In the genomic region with DNA sequence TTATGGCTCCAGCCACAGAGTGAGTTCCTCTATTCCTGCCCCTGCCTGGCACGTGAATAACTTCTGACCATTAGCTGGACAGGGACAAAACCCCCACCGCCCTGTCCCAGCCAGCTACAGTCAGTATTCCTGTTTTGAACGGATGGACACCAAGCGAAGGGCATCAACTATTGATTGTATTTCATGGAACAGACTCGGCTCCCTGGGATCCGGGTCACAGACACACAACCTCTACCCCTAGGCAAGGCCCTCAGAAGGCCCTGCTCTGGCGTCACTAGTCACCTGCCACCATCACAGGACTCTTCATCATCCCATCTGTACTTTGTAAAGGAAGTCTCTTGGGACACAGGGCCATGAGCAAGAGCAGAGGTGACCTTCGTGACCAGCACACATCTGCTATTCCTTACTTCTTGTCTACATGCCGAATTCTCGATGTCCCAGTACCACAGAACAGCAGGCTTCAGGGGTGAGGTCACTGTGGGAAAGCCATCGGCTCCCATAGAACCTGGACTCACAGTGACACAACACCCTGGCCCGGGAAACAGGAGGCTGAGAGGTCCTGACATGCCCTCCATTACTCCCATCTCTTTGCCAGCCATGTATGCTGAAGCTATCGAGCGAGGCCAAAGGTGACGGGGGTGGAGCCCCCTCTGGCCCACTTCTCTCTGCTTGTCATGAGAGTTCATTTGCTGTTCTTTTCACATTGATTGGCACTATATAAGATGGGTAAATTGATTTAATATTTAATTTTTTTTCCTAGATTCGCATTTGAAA, we compare ENCODE assay signal across 12 mouse cellular contexts. TPM values are rescaled to one million over a fixed set of nuclear protein-coding genes. Genes with fewer than 3 reads are reported as not detected.
DNase-seq lines count a peak whose midpoint lies in the region; ATAC-seq lines count a peak whose summit lies in the region.
"Had no signal": no experiment of that assay in that cellular context is flagged by ENCODE, and none has a peak within 500 bp of the region (broad histone marks: within the 10 kb centered on the region; RNA-seq: fewer than 3 reads in every experiment).

No protein-coding gene starts in this region.

- no peaks in the 10 kb centered on the region for H3K27me3 ChIP-seq in embryonic facial prominence, embryonic 11.5 days (ENCODE audit: control insufficient read depth, insufficient read depth, low read length)
- no peaks in the 10 kb centered on the region for H3K27me3 ChIP-seq in embryonic facial prominence, embryonic 10.5 days (replicated peaks; ENCODE audit: low read depth, poor library complexity, severe bottlenecking)
- H3K27me3 ChIP-seq in midbrain, embryonic 11.5 days (ENCODE audit: control insufficient read depth, insufficient read depth, low read length), result no peaks in the 10 kb centered on the region
- no peaks in the 10 kb centered on the region for H3K27me3 ChIP-seq in midbrain, embryonic 16.5 days (ENCODE audit: control insufficient read depth, insufficient read depth, low read depth, low read length)
- 0 out of 2 replicates have a peak, but pooled peaks cover 3% of the 10 kb centered on the region for H3K27me3 ChIP-seq in liver, embryonic 13.5 days
- H3K27me3 ChIP-seq in liver, embryonic 16.5 days (ENCODE audit: control insufficient read depth, insufficient read depth, low read depth, low read length), result no peaks in the 10 kb centered on the region
- H3K27me3 ChIP-seq in forebrain, embryonic 14.5 days (replicated peaks; ENCODE audit: control insufficient read depth, insufficient read depth, low read length), result no peaks in the 10 kb centered on the region
- H3K27me3 ChIP-seq: forebrain, embryonic 15.5 days; heart, embryonic 15.5 days; hindbrain, embryonic 15.5 days had no signal

- H3K27ac ChIP-seq in embryonic facial prominence, embryonic 11.5 days (replicated peaks; ENCODE audit: low read depth, low read length), result no peak overlapping the region
- H3K27ac ChIP-seq in embryonic facial prominence, embryonic 10.5 days (replicated peaks), result no peak overlapping the region
- H3K27ac ChIP-seq in midbrain, embryonic 11.5 days (ENCODE audit: low read depth, low read length), result no peak overlapping the region
- H3K27ac ChIP-seq in midbrain, embryonic 16.5 days (ENCODE audit: low read length), result no peak overlapping the region
- no peak overlapping the region for H3K27ac ChIP-seq in liver, embryonic 13.5 days
- H3K27ac ChIP-seq in liver, embryonic 16.5 days (ENCODE audit: low read length), result no peak overlapping the region
- no peak overlapping the region for H3K27ac ChIP-seq in forebrain, embryonic 14.5 days (ENCODE audit: low read depth, low read length)
- H3K27ac ChIP-seq: forebrain, embryonic 15.5 days; heart, embryonic 10.5 days; heart, embryonic 15.5 days; hindbrain, embryonic 15.5 days had no signal

- no peaks in the 10 kb centered on the region for H3K9me3 ChIP-seq in embryonic facial prominence, embryonic 11.5 days (replicated peaks; ENCODE audit: control insufficient read depth, low read length)
- peaks cover 3% of the 10 kb centered on the region; the same call in 1 of the 2 replicates for H3K9me3 ChIP-seq in embryonic facial prominence, embryonic 10.5 days
- no peaks in the 10 kb centered on the region; the same call in none of the 2 replicates for H3K9me3 ChIP-seq in midbrain, embryonic 11.5 days (ENCODE audit: control insufficient read depth, low read length)
- no peaks in the 10 kb centered on the region for H3K9me3 ChIP-seq in midbrain, embryonic 16.5 days (replicated peaks; ENCODE audit: control insufficient read depth, low read length, poor library complexity, severe bottlenecking)
- H3K9me3 ChIP-seq in liver, embryonic 13.5 days (replicated peaks), result no peaks in the 10 kb centered on the region
- no peaks in the 10 kb centered on the region for H3K9me3 ChIP-seq in liver, embryonic 16.5 days (replicated peaks; ENCODE audit: control insufficient read depth, low read length)
- no peaks in the 10 kb centered on the region for H3K9me3 ChIP-seq in forebrain, embryonic 14.5 days (replicated peaks; ENCODE audit: control insufficient read depth, low read length)
- H3K9me3 ChIP-seq: forebrain, embryonic 15.5 days; heart, embryonic 10.5 days; hindbrain, embryonic 15.5 days had no signal

- no peaks in the 10 kb centered on the region for H3K4me1 ChIP-seq in embryonic facial prominence, embryonic 11.5 days (ENCODE audit: control insufficient read depth, insufficient read depth, low read length)
- H3K4me1 ChIP-seq in embryonic facial prominence, embryonic 10.5 days, result peaks cover 11% of the 10 kb centered on the region
- H3K4me1 ChIP-seq in midbrain, embryonic 11.5 days (ENCODE audit: control insufficient read depth, insufficient read depth, low read length), result no peaks in the 10 kb centered on the region
- no peaks in the 10 kb centered on the region for H3K4me1 ChIP-seq in midbrain, embryonic 16.5 days (ENCODE audit: control insufficient read depth, insufficient read depth, low read length)
- H3K4me1 ChIP-seq in liver, embryonic 13.5 days (replicated peaks), result no peaks in the 10 kb centered on the region
- no peaks in the 10 kb centered on the region for H3K4me1 ChIP-seq in liver, embryonic 16.5 days (ENCODE audit: control insufficient read depth, low read depth, low read length)
- H3K4me1 ChIP-seq in forebrain, embryonic 14.5 days (ENCODE audit: control insufficient read depth, insufficient read depth, low read length), result no peaks in the 10 kb centered on the region

- DNase-seq in embryonic facial prominence, embryonic 11.5 days (ENCODE audit: low spot score), result no peak
- DNase-seq in embryonic facial prominence, embryonic 10.5 days (ENCODE audit: low spot score), result no peak
- DNase-seq in midbrain, embryonic 11.5 days (ENCODE audit: low spot score, missing footprints), result no peak
- no peak for DNase-seq in liver, embryonic 13.5 days
- DNase-seq in right cerebral cortex, postnatal 36 days (ENCODE audit: low spot score in 2 of 2), result no peak
- no peak for DNase-seq in forebrain, embryonic 14.5 days (ENCODE audit: low spot score)

- H3K36me3 ChIP-seq in embryonic facial prominence, embryonic 11.5 days (replicated peaks; ENCODE audit: control insufficient read depth, insufficient read depth, low read depth, low read length), result no peaks in the 10 kb centered on the region
- no peaks in the 10 kb centered on the region for H3K36me3 ChIP-seq in embryonic facial prominence, embryonic 10.5 days (replicated peaks)
- no peaks in the 10 kb centered on the region for H3K36me3 ChIP-seq in midbrain, embryonic 11.5 days (ENCODE audit: control insufficient read depth, insufficient read depth, low read length)
- H3K36me3 ChIP-seq in midbrain, embryonic 16.5 days (ENCODE audit: control insufficient read depth, insufficient read depth, low read length), result no peaks in the 10 kb centered on the region
- no peaks in the 10 kb centered on the region for H3K36me3 ChIP-seq in liver, embryonic 13.5 days
- no peaks in the 10 kb centered on the region for H3K36me3 ChIP-seq in liver, embryonic 16.5 days (ENCODE audit: control insufficient read depth, insufficient read depth)
- no peaks in the 10 kb centered on the region for H3K36me3 ChIP-seq in forebrain, embryonic 14.5 days (ENCODE audit: control insufficient read depth, insufficient read depth, low read length)
- H3K36me3 ChIP-seq: forebrain, embryonic 15.5 days; hindbrain, embryonic 15.5 days had no signal

- ATAC-seq in embryonic facial prominence, embryonic 11.5 days (replicated peaks; ENCODE audit: insufficient number of reproducible peaks, low FRiP score, low TSS enrichment, low read depth), result peak; percentile 57; the same call in 1 of the 2 replicates
- peak; percentile 46; the same call in 1 of the 2 replicates for ATAC-seq in midbrain, embryonic 11.5 days (ENCODE audit: low FRiP score)
- ATAC-seq in midbrain, embryonic 16.5 days, result no peak
- ATAC-seq in liver, embryonic 13.5 days (ENCODE audit: low read depth), result peak; percentile 64
- ATAC-seq in liver, embryonic 16.5 days (ENCODE audit: low read depth), result peak; percentile 63
- ATAC-seq in forebrain, embryonic 14.5 days, result no peak

- H3K4me2 ChIP-seq in embryonic facial prominence, embryonic 11.5 days (ENCODE audit: low read depth, low read length), result no peak overlapping the region
- H3K4me2 ChIP-seq in midbrain, embryonic 11.5 days, result no peak overlapping the region
- H3K4me2 ChIP-seq in midbrain, embryonic 16.5 days (ENCODE audit: low read length), result no peak overlapping the region
- H3K4me2 ChIP-seq in liver, embryonic 13.5 days, result no peak overlapping the region
- H3K4me2 ChIP-seq in liver, embryonic 16.5 days (ENCODE audit: low read depth, low read length), result no peak overlapping the region
- H3K4me2 ChIP-seq in forebrain, embryonic 14.5 days (ENCODE audit: low read length), result no peak overlapping the region
- H3K4me2 ChIP-seq: forebrain, embryonic 15.5 days had no signal

- H3K4me3 ChIP-seq in embryonic facial prominence, embryonic 11.5 days (ENCODE audit: low read depth, low read length), result no peak overlapping the region
- no peak overlapping the region for H3K4me3 ChIP-seq in embryonic facial prominence, embryonic 10.5 days
- H3K4me3 ChIP-seq in midbrain, embryonic 11.5 days (ENCODE audit: low read depth, low read length), result no peak overlapping the region
- H3K4me3 ChIP-seq in midbrain, embryonic 16.5 days (ENCODE audit: low read depth, low read length), result no peak overlapping the region
- no peak overlapping the region for H3K4me3 ChIP-seq in liver, embryonic 13.5 days (replicated peaks)
- H3K4me3 ChIP-seq in liver, embryonic 16.5 days (ENCODE audit: low read depth, low read length), result no peak overlapping the region
- H3K4me3 ChIP-seq in forebrain, embryonic 14.5 days (ENCODE audit: low read depth, low read length), result no peak overlapping the region
- H3K4me3 ChIP-seq: forebrain, embryonic 15.5 days; heart, embryonic 10.5 days; heart, embryonic 15.5 days; hindbrain, embryonic 15.5 days had no signal

- 64% methylated on average over 16 of the region's 16 CpGs for WGBS in embryonic facial prominence, embryonic 11.5 days
- WGBS in embryonic facial prominence, embryonic 10.5 days, result 65% methylated on average over 16 of the region's 16 CpGs
- WGBS in midbrain, embryonic 11.5 days, result 79% methylated on average over 16 of the region's 16 CpGs
- WGBS in midbrain, embryonic 16.5 days, result 85% methylated on average over 16 of the region's 16 CpGs
- WGBS in liver, embryonic 13.5 days (ENCODE audit: insufficient replicate concordance), result 61% methylated on average over 16 of the region's 16 CpGs
- WGBS in liver, embryonic 16.5 days (ENCODE audit: insufficient replicate concordance), result 54% methylated on average over 16 of the region's 16 CpGs
- 91% methylated on average over 16 of the region's 16 CpGs for WGBS in forebrain, embryonic 14.5 days

- H3K9ac ChIP-seq in embryonic facial prominence, embryonic 11.5 days (replicated peaks; ENCODE audit: low read length), result no peak overlapping the region
- no peak overlapping the region for H3K9ac ChIP-seq in midbrain, embryonic 11.5 days (ENCODE audit: low read length)
- H3K9ac ChIP-seq in midbrain, embryonic 16.5 days (ENCODE audit: low read depth, low read length), result no peak overlapping the region
- H3K9ac ChIP-seq in liver, embryonic 13.5 days, result no peak overlapping the region
- no peak overlapping the region for H3K9ac ChIP-seq in liver, embryonic 16.5 days (ENCODE audit: low read depth, low read length)
- no peak overlapping the region for H3K9ac ChIP-seq in forebrain, embryonic 14.5 days (ENCODE audit: low read length)
- H3K9ac ChIP-seq: forebrain, embryonic 15.5 days; heart, embryonic 15.5 days; hindbrain, embryonic 15.5 days had no signal

RNA-seq across cellular contexts. Expression of a gene that starts 36.1 kb away (rescaled TPM):
- polyA plus RNA-seq in embryonic facial prominence, embryonic 11.5 days (2014; fragmentation: Nextera tagmentation; extraction: Ambion mirVana), result 1.7 and 2.0 TPM in 2 replicates
- polyA plus RNA-seq in embryonic facial prominence, embryonic 10.5 days (2016; fragmentation: Nextera tagmentation; extraction: Ambion mirVana), result 0.93 and 1.8 TPM in 2 replicates
- polyA plus RNA-seq in midbrain, embryonic 11.5 days (2014; fragmentation: Nextera tagmentation; extraction: Ambion mirVana), result 1.9 and 2.1 TPM in 2 replicates
- polyA plus RNA-seq in midbrain, embryonic 16.5 days (2015; fragmentation: Nextera tagmentation; extraction: Ambion mirVana), result 8.9 and 9.7 TPM in 2 replicates
- 0.08 TPM in 2 replicates for polyA plus RNA-seq in liver, embryonic 13.5 days (2015; fragmentation: Nextera tagmentation; extraction: Ambion mirVana)
- 0.08 and 0.13 TPM in 2 replicates for polyA plus RNA-seq in liver, embryonic 16.5 days (2015; fragmentation: Nextera tagmentation; extraction: Ambion mirVana)
- 1.7 and 2.5 TPM in 2 replicates for polyA plus RNA-seq in forebrain, embryonic 14.5 days (2014; fragmentation: Nextera tagmentation; extraction: Ambion mirVana)

Comparison
In these comparisons a context has a peak if more than half of its experiments do, and no peak if none do; other contexts are left out.
1. ATAC-seq: peak in embryonic facial prominence, embryonic 11.5 days (single experiment), midbrain, embryonic 11.5 days (single experiment), liver, embryonic 13.5 days (single experiment) and liver, embryonic 16.5 days (single experiment); none in midbrain, embryonic 16.5 days (single experiment) and forebrain, embryonic 14.5 days (single experiment).